Mouse (Mus musculus) ovary, postnatal 36 days (tissue): Measurements from ENCODE around the gene Capzb.

Experiments
- DNase-seq: peaks from one replicate; pipeline ENCODE4 v3.0.0; 2022; ENCODE audit warnings: low spot score, mixed read lengths

The Capzb gene

DNA sequence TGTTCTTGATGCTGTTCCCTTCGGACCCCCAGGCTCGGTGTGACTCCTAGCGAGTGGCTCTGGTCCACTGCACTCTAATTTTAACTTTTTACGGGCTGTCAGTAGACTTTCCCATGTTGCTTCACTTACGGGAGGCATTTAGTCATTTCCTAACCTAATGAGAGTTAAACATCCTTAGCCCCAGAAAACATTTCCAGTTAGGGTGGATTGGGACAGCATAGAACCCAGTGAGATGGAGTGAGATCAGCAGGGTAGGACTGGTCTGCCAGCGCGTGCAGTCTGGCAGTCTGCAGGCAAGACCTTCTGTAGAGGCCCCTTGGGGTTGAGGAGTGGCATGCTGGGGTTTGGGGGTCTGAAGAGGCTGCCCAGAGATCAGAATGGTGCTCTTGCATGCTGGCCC lies 42.9 kb downstream of the Capzb start:
- no peak for DNase-seq

DNA sequence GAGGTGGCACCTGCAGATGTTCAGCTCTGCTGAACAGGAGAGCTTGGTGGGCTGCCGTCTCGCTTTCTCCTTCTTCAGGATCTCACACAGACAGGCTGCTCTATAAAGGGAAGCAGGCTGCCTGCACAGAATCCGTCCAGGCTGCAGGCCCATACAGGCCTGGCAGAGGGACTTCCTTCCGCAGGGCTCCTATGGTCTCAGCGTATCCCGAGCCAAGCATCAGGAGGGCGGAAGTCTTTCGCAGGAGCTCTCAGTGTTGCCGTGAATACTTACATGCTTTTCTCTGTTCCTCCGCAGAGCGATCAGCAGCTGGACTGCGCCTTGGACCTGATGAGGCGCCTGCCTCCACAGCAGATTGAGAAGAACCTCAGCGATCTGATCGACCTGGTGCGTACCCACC lies 45.9 kb downstream of the Capzb start:
- no peak for DNase-seq

DNA sequence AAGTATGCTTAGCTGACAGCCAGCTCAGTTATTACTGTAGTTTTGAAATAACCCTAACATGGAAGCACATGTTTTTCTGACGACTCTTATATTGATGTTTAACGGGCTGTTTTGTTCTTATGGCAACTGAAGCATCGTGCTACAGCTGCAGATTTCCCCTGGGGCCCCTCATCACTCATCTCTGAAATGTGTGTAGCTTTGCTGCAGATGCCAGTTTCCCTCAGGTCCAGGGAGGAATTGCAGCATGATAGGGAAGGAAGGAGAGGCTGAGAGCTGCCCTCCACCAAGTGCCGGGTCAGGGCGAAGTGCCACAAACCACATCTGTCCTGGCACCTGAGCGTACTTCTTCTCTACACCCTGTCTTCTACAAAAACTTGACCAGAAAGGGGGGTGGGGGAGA lies 47.6 kb downstream of the Capzb start:
- DNase-seq, result no peak

DNA sequence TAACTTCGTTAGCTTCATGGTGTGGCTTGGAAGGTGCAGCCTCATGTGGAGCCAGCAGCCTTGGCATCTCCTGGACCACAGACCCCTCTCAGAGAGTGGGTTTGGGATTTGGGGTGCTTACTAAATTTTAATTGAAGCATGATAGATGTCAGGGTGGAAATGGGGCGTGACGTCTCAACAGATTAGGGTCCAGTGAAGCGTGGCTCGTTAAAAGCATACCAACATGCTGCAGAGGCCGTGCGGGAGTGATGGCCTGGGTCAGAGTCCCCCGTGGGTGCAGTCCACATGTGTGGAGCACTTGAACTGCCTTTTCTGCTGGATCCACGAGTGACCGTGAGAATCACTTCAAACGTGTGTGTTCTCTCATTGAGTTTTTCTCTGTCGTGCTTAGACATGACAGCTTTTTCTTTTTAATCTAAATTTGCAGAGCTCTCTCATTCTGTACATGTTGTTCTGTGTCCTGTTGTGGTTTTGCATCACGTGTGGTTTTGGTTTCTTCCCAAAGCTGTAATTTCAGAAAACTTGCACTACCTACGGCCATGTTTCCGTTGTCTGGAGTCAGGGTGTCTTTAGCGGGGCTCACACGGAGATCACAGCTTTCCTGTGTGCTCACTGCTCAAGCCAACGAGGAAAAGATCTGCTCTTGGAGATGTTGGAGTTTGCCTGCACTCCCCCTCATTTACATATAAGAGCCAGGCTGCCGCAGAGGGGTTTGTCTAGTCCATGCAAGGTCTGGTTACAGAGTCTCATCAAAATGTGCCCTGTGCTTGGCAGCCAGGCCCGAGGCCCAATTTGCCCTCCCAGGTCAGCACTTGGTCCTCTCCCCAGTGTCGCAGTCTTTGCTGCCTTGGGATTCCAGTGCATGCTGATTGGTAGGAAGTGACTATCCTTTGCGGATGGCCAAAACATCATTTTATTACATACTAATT lies 49.2 kb downstream of the Capzb start:
- DNase-seq, result no peak

DNA sequence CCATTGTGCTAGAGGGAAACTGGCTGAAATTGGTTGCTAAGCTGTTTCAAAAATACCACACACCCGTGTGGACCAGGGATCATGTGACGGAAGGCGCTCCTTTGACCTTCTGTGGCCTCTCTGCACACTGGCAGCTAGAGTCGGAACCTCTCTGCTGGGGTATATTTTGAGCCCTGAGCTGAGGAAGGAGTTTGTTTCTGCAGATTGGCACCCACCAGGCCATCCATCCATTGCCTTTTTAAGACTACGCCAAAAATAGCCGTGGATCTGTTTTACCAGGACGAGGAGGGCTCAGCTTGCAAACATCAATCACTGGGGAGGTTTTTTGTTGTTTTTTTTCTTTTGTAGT lies 49.9 kb downstream of the Capzb start:
- no peak for DNase-seq

DNA sequence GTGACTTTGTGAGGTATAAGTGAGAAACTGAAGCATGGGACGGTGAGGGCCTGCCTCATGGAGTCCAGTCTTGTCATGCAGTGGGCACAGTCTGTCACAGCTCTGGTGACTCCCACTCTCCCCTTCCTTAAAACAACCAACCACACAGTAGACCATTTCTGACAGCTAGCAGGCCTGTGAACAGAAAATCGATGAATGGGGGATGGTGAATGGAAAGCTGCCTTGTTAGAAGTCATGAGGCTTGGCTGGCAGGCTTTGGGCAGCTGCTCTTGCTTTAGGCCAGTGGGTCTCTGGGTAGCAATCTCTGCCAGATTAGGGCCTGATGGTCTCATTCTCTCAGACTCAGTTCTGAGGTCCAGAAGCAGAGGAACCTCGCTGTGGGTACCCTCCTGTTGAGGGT lies 51.5 kb downstream of the Capzb start:
- no peak for DNase-seq

DNA sequence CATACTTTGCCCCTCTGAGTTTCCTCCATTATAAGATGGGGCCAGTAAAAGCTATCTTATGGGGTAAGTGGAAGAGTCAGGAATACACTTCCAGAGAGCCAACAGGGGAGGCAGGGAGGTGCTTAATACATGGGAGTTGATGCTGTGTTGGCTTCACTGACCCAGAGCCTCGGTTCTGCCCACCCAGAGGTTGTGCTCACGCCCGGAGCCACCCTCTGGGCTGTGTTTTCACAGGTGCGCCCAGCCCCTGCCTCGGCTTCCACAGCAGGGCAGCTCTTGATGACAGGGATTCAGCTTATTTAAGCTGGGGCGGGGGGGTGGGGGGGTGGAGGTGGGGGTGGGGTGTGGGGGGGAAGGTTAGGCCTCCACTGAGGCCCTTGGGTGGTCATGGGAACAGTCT lies 52.1 kb downstream of the Capzb start:
- no peak for DNase-seq

DNA sequence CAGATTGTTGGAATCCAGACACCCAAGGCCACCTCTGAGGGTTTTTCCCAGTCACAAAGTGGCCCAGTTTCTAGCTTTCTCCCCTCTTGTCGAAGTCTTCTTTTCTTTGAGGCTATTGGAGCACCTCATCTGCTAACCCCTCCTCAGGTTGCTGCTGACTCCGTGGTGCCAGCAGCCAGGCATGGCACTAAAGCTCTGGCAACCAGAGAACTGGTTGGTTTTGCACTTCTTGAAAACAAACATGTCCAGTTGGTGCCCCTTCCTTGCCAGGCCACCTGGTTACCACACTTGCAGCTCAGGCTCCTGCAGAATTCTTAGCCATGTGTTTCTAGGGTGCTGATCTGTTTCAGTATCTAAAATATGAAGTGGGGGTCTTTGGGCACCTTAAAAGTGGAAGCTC lies 52.8 kb downstream of the Capzb start:
- DNase-seq, result no peak

DNA sequence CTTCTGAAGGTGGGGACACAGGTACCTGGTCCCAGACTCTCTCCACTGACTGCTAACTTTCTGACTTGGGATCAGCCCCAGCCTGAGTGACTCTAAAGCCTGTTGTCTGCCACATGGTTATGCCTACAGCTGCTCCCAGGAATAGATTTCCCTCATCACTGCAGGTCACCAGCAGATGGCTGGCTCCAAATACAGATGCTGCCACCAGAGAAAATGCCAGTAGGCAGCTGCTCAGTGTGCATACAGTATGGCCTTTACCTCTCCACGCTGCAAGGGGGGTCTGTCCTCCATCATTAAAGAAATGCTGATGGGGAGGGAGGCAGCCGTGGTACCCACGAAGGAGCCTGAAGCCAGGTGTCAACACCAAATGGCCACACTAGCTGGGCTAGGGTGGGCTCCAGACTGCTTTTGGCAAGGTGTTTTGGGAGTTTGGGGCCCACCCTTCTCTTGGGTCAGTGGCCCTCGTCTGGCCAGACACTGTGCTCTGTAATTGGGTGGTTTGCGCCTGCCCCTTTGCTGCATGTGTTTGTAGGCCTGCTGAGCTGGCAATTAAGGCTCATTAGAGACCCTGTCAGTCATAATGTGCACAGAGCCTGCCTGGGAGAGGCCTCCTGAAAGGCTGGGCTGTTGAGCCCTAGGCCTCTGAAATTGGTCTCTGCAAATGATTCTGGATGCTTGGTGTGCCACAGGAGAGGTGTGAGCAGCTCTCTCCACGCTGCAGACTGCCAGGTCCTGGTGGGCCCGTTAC lies 53.6 kb downstream of the Capzb start:
- DNase-seq, result no peak

DNA sequence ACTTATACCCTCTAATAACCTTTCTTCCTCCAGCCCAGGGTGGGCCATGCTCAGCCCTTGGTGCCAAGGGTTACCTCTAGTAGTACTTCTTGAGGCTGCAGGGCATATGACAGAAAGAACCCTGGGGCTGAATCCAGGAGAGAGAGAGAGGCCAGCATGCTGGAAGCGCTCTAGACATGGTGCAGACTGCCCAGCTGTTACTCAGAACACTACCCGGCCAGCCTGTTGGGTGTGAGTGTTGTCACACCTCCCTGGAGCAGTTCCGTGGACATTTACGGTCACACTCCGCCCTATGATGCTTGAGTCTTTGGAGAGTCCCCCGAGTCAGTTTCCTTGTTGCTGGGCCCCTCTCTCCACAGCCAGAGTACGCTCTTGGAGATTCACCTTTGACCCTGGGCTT lies 55.3 kb downstream of the Capzb start:
- no peak for DNase-seq

DNA sequence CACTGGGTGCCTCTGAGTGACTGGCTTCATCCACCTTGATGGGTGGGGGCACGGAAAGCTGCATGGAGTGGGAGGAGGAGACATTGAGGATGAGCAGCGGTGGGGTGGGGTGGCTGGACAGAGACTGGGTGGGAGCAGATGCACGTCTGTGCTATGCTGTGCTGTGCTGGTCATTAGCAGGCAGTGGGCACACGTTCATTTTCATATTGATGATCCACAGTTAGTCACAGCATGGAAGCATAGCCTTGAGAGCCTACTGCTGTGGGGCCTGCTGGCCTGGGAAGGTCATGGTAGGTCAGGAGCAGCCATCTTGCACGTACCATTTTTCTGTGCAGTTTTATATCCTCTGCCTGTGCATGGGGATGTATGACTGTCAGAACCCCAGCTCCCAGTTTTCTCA lies 56.0 kb downstream of the Capzb start:
- DNase-seq, result no peak

DNA sequence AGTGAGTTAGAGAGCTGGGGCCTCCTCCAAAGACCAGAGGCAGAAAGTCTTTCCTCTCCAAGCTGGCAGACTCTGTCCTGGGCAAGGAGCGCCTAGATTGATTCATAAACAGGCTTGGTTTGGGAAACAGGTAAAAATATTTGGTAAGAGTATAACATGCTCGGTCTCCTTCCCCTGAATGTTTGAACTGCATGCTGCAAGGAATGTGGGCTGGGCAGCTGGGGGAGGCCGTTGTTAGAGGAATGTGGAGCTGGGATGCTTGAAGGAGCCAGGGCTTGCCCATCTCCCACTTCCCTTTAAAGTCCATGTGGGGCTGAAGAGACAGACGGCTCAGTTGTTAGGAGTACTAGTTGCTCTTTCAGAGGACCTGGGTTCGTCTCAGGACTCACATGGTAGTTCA lies 57.3 kb downstream of the Capzb start:
- no peak for DNase-seq

DNA sequence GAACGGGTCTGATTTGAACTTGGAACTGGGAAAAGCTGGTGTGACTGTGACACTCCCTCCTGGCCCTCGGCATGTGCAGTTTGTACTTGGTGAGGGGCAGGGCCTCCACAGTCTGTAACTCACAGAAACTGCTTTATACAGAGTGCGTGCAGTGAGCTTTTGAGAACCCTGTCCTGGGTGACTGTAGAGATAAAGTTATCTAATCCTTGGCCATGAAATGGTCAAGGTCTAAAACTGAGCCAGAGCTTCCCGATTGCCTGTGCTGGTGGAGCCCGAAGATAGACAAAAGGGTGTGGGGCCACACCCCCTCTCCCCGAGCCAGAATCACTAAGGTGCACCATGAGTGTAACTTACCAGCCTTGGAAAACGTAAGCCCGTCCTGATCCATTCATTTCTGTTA lies 58.2 kb downstream of the Capzb start:
- DNase-seq, result peak; percentile 38

DNA sequence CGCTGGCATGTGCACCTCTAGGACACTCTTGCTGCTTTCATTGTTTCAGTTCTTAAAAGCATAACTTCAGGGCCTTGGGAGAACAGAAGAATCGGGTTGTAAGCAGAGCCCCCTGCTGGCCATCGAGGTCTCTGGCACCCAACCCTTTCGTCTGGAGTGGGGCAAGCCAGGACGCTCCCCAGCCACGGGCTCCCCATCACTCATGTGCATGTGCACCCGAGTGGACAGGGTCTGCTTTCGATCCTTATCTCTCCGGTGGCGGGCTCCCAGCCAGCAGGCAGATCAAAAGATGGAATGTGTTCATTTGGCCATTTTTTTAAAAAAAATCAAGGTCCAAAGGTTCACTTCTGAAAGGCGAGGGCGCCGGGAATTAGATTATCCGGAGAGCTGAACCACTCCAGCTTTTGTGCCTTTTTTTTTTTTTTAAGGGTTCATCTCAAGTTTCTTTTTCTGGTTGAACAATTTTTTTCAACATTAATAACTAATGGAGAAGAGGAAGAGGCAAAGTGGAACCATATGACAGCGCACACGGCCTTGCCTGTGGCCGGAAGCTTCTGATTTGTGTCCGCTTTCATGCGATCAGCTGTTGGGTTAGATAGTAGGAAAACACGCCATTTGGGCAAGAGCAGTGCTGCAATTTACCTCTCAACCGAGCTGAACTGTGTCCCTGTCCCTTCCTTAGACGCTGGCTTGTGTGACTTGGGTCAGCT lies 59.5 kb downstream of the Capzb start:
- DNase-seq, result peak; percentile 82

DNA sequence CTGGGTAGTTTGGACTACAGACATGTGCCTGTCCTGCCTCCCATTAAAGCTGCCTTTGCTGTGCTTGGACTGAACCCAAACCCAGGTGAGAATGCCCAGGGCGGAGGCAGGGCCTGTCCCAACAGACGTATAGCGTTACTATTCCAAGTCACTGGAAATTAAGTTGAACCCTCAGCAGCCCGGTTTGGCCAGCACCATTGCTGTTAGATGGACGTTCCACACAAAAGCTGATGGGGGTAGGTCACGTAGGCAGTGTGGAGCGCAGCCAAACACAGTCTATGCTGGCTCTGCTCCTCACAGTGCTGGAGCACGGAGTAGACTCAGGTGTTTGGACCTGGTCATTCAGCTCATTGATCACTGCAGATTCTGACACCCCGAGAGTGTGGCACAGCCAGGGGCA lies 60.5 kb downstream of the Capzb start:
- no peak for DNase-seq

DNA sequence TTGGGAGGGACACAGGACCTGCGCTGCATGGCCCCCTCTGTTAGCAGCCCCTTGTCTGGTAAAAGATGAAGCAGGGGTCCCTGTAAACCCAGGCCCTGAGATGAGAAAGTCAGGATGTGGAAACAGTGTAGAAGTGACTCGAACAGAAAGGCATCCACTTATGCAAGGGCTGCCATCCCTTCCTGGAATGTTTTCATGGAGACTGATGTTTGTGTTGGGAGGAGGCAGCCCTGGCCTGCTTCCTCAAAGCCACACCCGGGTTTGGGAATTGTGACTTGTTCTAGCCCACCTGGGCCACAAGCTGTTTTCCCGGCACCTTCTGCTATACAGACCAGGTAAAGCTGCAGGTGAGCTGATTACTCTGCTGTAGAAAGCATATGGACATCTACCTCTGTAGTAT lies 63.4 kb downstream of the Capzb start:
- no peak for DNase-seq

DNA sequence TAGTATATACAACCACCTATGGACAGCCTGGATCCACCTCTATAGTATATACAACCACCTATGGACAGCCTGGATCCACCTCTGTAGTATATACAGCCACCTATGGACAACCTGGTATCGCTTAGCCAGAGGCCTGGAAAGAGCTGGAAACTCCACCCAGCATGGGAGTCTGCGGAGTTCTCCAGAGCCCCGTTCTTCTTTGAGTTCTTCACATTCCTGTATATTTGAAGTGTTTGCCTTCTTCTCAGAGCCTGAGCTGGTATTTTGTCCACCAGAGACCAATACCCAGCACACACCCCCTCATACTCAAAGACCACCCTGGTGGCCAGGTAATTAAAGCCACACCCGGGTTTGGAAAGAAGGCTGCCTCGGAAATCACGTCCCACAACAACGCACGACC lies 64.0 kb downstream of the Capzb start:
- no peak for DNase-seq

DNA sequence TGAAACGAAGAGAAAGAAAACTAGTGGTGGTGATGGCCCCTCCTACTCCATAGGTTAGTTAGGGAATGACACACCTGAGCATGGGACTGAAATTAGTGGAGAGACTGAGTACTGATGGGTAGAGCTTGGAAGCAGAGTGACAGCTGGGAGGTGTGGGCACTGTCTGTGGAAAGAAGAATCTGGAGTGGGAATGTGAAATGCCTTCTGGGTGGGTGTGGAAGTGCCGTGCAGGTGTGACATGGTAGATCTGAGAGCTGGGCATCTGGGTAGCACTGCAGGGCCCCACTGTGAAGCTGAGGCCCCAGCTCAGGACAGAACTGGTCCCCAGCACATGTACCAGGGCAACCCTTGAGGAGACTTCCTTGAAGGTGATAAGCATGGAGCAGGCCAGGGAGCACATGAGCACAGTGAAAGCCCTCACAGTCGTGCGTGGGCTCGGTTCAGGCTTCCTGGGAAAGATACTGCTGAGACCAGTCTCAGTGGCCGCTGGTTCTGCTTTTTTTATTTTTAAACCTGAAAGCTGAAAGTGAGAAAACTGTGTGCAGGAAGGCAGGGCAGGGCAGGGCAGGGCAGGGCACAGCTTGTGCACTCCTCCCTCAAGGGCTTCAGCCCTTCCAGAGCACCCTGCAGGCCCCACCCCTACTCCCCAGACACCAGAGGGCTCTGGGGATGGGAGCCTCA lies 66.1 kb downstream of the Capzb start:
- DNase-seq, result no peak

DNA sequence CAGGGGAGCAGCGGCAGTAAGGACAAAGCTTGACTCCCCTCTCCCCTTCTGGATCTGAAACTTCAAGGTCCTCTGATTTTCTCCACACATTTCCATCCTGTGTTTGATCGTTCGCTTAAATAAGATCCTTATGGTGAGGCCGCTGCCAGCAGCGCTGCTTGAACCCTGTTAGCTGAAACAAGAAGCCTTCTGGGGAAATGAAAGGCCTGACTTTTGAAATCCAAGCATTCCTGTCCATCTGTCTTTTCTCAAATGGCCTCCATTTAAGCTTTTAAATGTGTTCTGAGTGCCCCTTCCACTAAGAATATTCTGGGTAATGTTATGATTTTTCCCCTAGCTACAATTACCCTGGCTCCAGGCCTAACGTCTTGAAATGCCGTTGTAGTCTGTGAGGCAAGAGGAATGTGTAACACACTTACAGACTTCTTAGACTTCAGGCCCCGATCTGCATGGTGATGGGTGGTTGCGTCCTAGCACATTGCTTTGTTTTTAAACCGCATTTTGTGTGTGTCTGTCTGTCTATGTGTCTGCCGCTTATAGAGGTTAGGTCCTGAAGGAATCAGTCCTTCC lies 66.7 kb downstream of the Capzb start:
- no peak for DNase-seq

DNA sequence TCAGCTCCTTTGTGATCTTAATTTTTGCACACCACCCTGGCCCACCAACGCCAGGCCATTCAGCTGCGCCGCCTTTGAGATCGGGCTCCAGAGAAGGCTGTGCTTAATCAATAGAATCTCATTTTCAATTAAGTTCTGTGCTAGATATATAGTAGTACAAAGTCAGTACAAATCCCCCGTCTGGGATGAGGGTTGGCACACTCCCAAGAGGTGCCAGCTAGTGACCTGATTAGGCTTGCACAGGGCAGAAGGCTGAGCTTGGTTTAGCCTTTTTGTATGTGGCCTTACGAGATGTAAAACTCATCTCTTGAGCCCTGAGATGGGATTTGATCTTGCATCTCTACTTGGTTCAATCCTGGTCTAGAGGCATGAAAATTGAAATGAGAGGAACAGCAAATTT lies 70.3 kb downstream of the Capzb start:
- DNase-seq, result no peak

DNA sequence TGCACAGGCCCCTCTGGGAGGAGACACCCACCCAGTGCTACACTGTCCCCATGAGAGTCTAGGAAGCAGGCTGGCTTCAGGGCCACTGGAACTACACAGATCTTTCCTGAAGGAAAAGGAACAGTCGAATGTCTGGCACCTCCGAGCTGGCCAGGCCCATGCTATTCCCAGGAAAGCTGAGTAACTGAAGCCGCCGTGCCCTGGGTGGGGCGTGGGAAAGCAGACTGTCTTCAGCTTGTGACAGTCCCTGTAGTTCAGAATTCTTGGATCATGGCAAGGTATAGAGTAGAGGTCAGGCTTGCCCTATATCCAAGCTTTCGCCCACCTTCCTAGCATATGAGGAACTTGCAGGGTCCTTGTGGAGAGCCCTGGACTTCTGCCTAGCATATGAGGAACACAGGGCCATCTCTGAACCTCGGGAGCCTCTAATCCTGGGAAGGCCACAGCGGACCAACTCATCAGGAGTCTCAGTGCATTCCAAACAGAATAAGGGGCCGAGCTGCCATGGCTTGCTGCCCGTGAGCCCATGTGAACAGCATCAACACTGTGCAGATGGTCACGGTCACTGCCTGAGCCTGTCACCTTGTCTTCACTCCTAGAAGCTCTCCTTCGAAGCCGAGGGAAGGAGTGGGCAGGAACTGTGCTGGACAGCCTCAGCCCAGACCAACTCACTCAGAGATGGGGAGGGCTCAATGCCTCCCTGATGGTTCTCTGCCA lies 73.2 kb downstream of the Capzb start:
- no peak for DNase-seq
